Mouse (Mus musculus): ENCODE measurements around the gene Hepacam.

Hepacam gene

GRCm38 (mm10) chr9:37434932-37435331 is 67.8 kb downstream of the Hepacam start:
- DNase-seq: no peak

GRCm38 (mm10) chr9:37435616-37436015 is 68.5 kb downstream of the Hepacam start:
- no peak for DNase-seq
